Mouse (Mus musculus) lung, embryonic 14.5 days (tissue): ENCODE results near the gene Ubqln1. TPM values are rescaled to one million over a fixed set of nuclear protein-coding genes. Genes with fewer than 3 reads are reported as not detected.

Experiments used
- ATAC-seq: fragments of 200-750 bp; cut with Nextera tagmentation; 2 replicates; pipeline ENCODE4 v1.8.0; 2017; ENCODE audit warnings: mild to moderate bottlenecking, moderate TSS enrichment, moderate library complexity; ENCODE audit not compliant: insufficient read depth
- DNase-seq: peaks from one replicate; pipeline ENCODE4 v3.0.0-alpha.2; 2015
- H3K27ac ChIP-seq: fragments of 300-500 bp; sonication (generic); 2 replicates; pipeline ENCODE4 v1.5.1; 2014; ENCODE audit warnings: low read depth, mild to moderate bottlenecking, moderate library complexity
- H3K27me3 ChIP-seq: fragments of 300-500 bp; sonication (generic); 2 replicates; pipeline ENCODE4 v1.6.1; 2014; ENCODE audit warnings: low read length, control low read depth; ENCODE audit not compliant: insufficient read depth
- H3K36me3 ChIP-seq: fragments of 300-500 bp; sonication (generic); 2 replicates; pipeline ENCODE4 v1.6.1; 2014; ENCODE audit warnings: control low read depth; ENCODE audit not compliant: insufficient read depth
- H3K4me1 ChIP-seq: fragments of 300-500 bp; sonication (generic); 2 replicates; pipeline ENCODE4 v1.6.1; 2014; ENCODE audit warnings: antibody characterized with exemption, control low read depth; ENCODE audit not compliant: insufficient read depth
- H3K4me2 ChIP-seq: fragments of 300-500 bp; sonication (generic); 2 replicates; pipeline ENCODE4 v1.6.1; 2014; ENCODE audit warnings: mild to moderate bottlenecking
- H3K4me3 ChIP-seq: fragments of 300-500 bp; sonication (generic); 2 replicates; pipeline ENCODE4 v1.5.1; 2014; ENCODE audit warnings: low read depth, low read length
- H3K9ac ChIP-seq: fragments of 300-500 bp; sonication (generic); 2 replicates; pipeline ENCODE4 v1.6.1; 2014
- H3K9me3 ChIP-seq: fragments of 300-500 bp; sonication (generic); 2 replicates; pipeline ENCODE4 v1.6.1; 2016; ENCODE audit warnings: low read depth, low read length, control low read depth
- CTCF ChIP-seq: IDR thresholded peaks from 2 replicates; pipeline ENCODE4 v1.5.1; 2016; ENCODE audit warnings: antibody characterized with exemption, low read depth
- WGBS: fragments of 180-500 bp; shearing (Covaris S2); extraction: QIAGEN DNeasy Blood & Tissue Kit; methylation state at CpG from one replicate; pipeline ENCODE4 v1.1.7; 2014; 5-methylcytosine and 5-hydroxymethylcytosine counted together
- polyA plus RNA-seq: library from polyadenylated mRNA; unstranded; fragments of >200 nt; fragmentation: Nextera tagmentation; extraction: Ambion mirVana; gene quantifications from 2 replicates; pipeline ENCODE4 v1.2.1, GENCODE M21; 2014

Ubqln1 gene
- polyA plus RNA-seq, 1 experiment from 2014 or later = 107 TPM

GRCm38 (mm10) chr13:58127766-58128361 is 87.6 kb downstream of the Ubqln1 start:
- Histone ChIP-seq H3K9ac (peak overlapping the region; percentile 100), H3K27me3 (no peaks in the 10 kb centered on the region), H3K36me3 (peaks cover 25% of the 10 kb centered on the region), H3K4me3 (peak overlapping the region; percentile 95), H3K9me3 (no peaks in the 10 kb centered on the region), H3K27ac (peak overlapping the region; percentile 100), H3K4me2 (peak overlapping the region; percentile 82), H3K4me1 (peaks cover 16% of the 10 kb centered on the region; the same call in 1 of the 2 replicates)
- no peak for TF ChIP-seq CTCF
- ATAC-seq (peak; percentile 41), DNase-seq (peak; percentile 61)
- under 1% methylated on average over 80 of the region's 81 CpGs for WGBS

- H3K4me2 ChIP-seq = peak overlapping the region; percentile 82
- H3K9me3 ChIP-seq = no peaks in the 10 kb centered on the region
- DNase-seq (no peak), ATAC-seq (no peak)
- H3K9ac ChIP-seq = peak overlapping the region; percentile 100
- H3K27ac ChIP-seq = peak overlapping the region; percentile 100
- no peak for TF ChIP-seq CTCF
- WGBS = 0% methylated on average over 51 of the region's 92 CpGs
- H3K27me3 ChIP-seq = no peaks in the 10 kb centered on the region
- peak overlapping the region; percentile 95 for H3K4me3 ChIP-seq
- H3K4me1 ChIP-seq = peaks cover 16% of the 10 kb centered on the region; the same call in 1 of the 2 replicates
- H3K36me3 ChIP-seq = peaks cover 25% of the 10 kb centered on the region
Observed at GRCm38 (mm10) chr13:58126862-58127765, 88.3 kb downstream of the Ubqln1 start.

Other genes starting within 250 kb of the Ubqln1 start
- 3.6 and 3.9 TPM in 2 replicates for gene Klhl3, start 102.1 kb downstream of the Ubqln1 start, polyA plus RNA-seq
- gene Hnrnpa0, start 87.1 kb downstream of the Ubqln1 start, polyA plus RNA-seq = 46.5 and 51.7 TPM in 2 replicates
- 29.7 and 30.9 TPM in 2 replicates for gene Idnk, start 58.0 kb downstream of the Ubqln1 start, polyA plus RNA-seq
- gene Gkap1, start 60.0 kb upstream of the Ubqln1 start, polyA plus RNA-seq = 19.2 and 22.2 TPM in 2 replicates
- 0.61 and 0.82 TPM in 2 replicates for gene Kif27, start 143.5 kb upstream of the Ubqln1 start, polyA plus RNA-seq
- gene 2210016F16Rik, start 169.6 kb upstream of the Ubqln1 start, polyA plus RNA-seq = 34.0 and 34.2 TPM in 2 replicates
- 25.7 and 28.8 TPM in 2 replicates for gene Rmi1, start 186.6 kb upstream of the Ubqln1 start, polyA plus RNA-seq
- 1,795 and 1,797 TPM in 2 replicates for gene Hnrnpk, start 187.7 kb upstream of the Ubqln1 start, polyA plus RNA-seq